In genomic region chr4:100777376-100778041, GRCm38 (mm10) we compare ENCODE assay signal across 8 mouse cellular contexts. TPM values are rescaled to one million over a fixed set of nuclear protein-coding genes. Genes with fewer than 3 reads are reported as not detected.
DNase-seq lines count a peak whose midpoint lies in the region; ATAC-seq and TF ChIP-seq lines count a peak whose summit lies in the region.

No protein-coding gene starts in this region.

- peak overlapping the region; percentile 84 for H3K4me2 ChIP-seq in embryonic facial prominence, embryonic 15.5 days (replicated peaks)
- H3K4me2 ChIP-seq in heart, embryonic 14.5 days (ENCODE audit: low read length): peak overlapping the region; percentile 87
- H3K4me2 ChIP-seq in kidney, postnatal 0 days (ENCODE audit: low read length): peak overlapping the region; percentile 90

- peak overlapping the region; percentile 93 for H3K9ac ChIP-seq in embryonic facial prominence, embryonic 15.5 days
- H3K9ac ChIP-seq in heart, embryonic 14.5 days (ENCODE audit: low read length): peak overlapping the region; percentile 92
- H3K9ac ChIP-seq in kidney, postnatal 0 days (ENCODE audit: low read depth, low read length): peak overlapping the region; percentile 92

- peak overlapping the region; percentile 43 for H3K4me3 ChIP-seq in spleen, adult 2 months (ENCODE audit: extremely low read depth, insufficient read depth, insufficient read length)
- peak overlapping the region; percentile 97 for H3K4me3 ChIP-seq in embryonic facial prominence, embryonic 15.5 days (replicated peaks)
- peak overlapping the region; percentile 72 to 90 for H3K4me3 ChIP-seq in heart, embryonic 14.5 days (ENCODE audit: control insufficient read depth in 1 of 2, insufficient read depth in 1 of 2, low read depth in 1 of 2, low read length in 2 of 2)
- peak overlapping the region; percentile 88 for H3K4me3 ChIP-seq in kidney, postnatal 0 days (replicated peaks; ENCODE audit: low read depth, low read length)

- no peak for TF ChIP-seq CTCF in spleen, adult 2 months (IDR thresholded peaks at IDR 0.05; ENCODE audit: extremely low read depth, insufficient read depth, insufficient read length, insufficient replicate concordance)
- TF ChIP-seq CTCF in kidney, postnatal 0 days (IDR thresholded peaks at IDR 0.05; ENCODE audit: low read depth): no peak

- WGBS in spleen, adult 2 months: 4% methylated on average over 40 of the region's 42 CpGs
- WGBS in embryonic facial prominence, embryonic 15.5 days: under 1% methylated on average over 42 of the region's 42 CpGs
- WGBS in heart, embryonic 14.5 days: under 1% methylated on average over 32 of the region's 42 CpGs
- under 1% methylated on average over 40 of the region's 42 CpGs for WGBS in kidney, postnatal 0 days

- no peak for TF ChIP-seq POLR2A in spleen, adult 2 months (IDR thresholded peaks at IDR 0.05; ENCODE audit: low read depth, low read length)

- peaks cover 10% of the 10 kb centered on the region for H3K27me3 ChIP-seq in spleen, adult 2 months (ENCODE audit: control insufficient read depth, insufficient read depth, low read length)
- H3K27me3 ChIP-seq in embryonic facial prominence, embryonic 15.5 days: no peaks in the 10 kb centered on the region
- H3K27me3 ChIP-seq in heart, embryonic 14.5 days (ENCODE audit: control insufficient read depth, insufficient read depth, low read length): no peaks in the 10 kb centered on the region
- H3K27me3 ChIP-seq in kidney, postnatal 0 days (ENCODE audit: insufficient read depth, low read length): no peaks in the 10 kb centered on the region

- H3K27ac ChIP-seq in spleen, adult 2 months (ENCODE audit: insufficient read depth, low read length): peak overlapping the region; percentile 27; the same call in 1 of the 2 replicates
- H3K27ac ChIP-seq in embryonic facial prominence, embryonic 15.5 days (replicated peaks): peak overlapping the region; percentile 95
- H3K27ac ChIP-seq in heart, embryonic 14.5 days (replicated peaks in 1 of 2; ENCODE audit: control insufficient read depth in 1 of 2, insufficient read depth in 1 of 2, low read depth in 2 of 2, low read length in 2 of 2): peak overlapping the region; percentile 68 to 91
- peak overlapping the region; percentile 91 for H3K27ac ChIP-seq in kidney, postnatal 0 days

- no peaks in the 10 kb centered on the region for H3K4me1 ChIP-seq in spleen, adult 2 months (ENCODE audit: control insufficient read depth, insufficient read depth, insufficient read length)
- H3K4me1 ChIP-seq in embryonic facial prominence, embryonic 15.5 days: peaks cover 36% of the 10 kb centered on the region
- H3K4me1 ChIP-seq in heart, embryonic 14.5 days (ENCODE audit: control insufficient read depth in 2 of 2, insufficient read depth in 2 of 2, low read length in 2 of 2): peaks cover 13 to 19% of the 10 kb centered on the region in 2 experiments
- H3K4me1 ChIP-seq in kidney, postnatal 0 days (replicated peaks; ENCODE audit: insufficient read depth, low read length): peaks cover 9% of the 10 kb centered on the region

- peak; percentile 49 for ATAC-seq in embryonic facial prominence, embryonic 15.5 days (ENCODE audit: insufficient number of reproducible peaks, low FRiP score, low TSS enrichment, low read depth)
- ATAC-seq in heart, embryonic 14.5 days (ENCODE audit: insufficient number of reproducible peaks, insufficient read depth, low FRiP score, low read depth): peak; percentile 45; the same call in 1 of the 2 replicates
- peak; percentile 33 for ATAC-seq in kidney, postnatal 0 days (replicated peaks; ENCODE audit: low FRiP score, low read depth)

- no peaks in the 10 kb centered on the region for H3K9me3 ChIP-seq in embryonic facial prominence, embryonic 15.5 days (replicated peaks)
- H3K9me3 ChIP-seq in heart, embryonic 14.5 days (ENCODE audit: control insufficient read depth, low read length): no peaks in the 10 kb centered on the region
- H3K9me3 ChIP-seq in kidney, postnatal 0 days (replicated peaks; ENCODE audit: low read length): no peaks in the 10 kb centered on the region

- DNase-seq in spleen, adult 2 months (ENCODE audit: low read depth in 1 of 2, low spot score in 2 of 2): no peak
- DNase-seq in spleen, adult 18-20 months: no peak
- DNase-seq in kidney, postnatal 0 days (ENCODE audit: low spot score): peak; percentile 72
- peak; percentile 33 for DNase-seq in lung, postnatal 14 days
- DNase-seq in right cerebral cortex, adult 2 months (ENCODE audit: low spot score in 2 of 2): peak; percentile 8 to 29
- no peak for DNase-seq in natural killer cell, adult 2 months (ENCODE audit: low spot score in 2 of 2)

- H3K36me3 ChIP-seq in spleen, adult 2 months (ENCODE audit: control insufficient read depth, insufficient read depth, low read length): no peaks in the 10 kb centered on the region
- H3K36me3 ChIP-seq in embryonic facial prominence, embryonic 15.5 days: no peaks in the 10 kb centered on the region
- no peaks in the 10 kb centered on the region for H3K36me3 ChIP-seq in heart, embryonic 14.5 days (ENCODE audit: control insufficient read depth, insufficient read depth, low read length)
- H3K36me3 ChIP-seq in kidney, postnatal 0 days (ENCODE audit: insufficient read depth, low read length): no peaks in the 10 kb centered on the region

RNA-seq across cellular contexts. Expression of gene Cachd1, which starts 1.0 kb away (rescaled TPM):
- 17.0 and 17.4 TPM in 2 replicates for polyA plus RNA-seq in spleen, adult 2 months (2012; rRNA removed)
- 34.2 and 37.3 TPM in 2 replicates for polyA plus RNA-seq in embryonic facial prominence, embryonic 15.5 days (2015; fragmentation: Nextera tagmentation; extraction: Ambion mirVana)
- polyA plus RNA-seq in heart, embryonic 14.5 days (2014; fragmentation: Nextera tagmentation; extraction: Ambion mirVana): 9.2 and 12.3 TPM in 2 replicates
- polyA plus RNA-seq in kidney, postnatal 0 days (2015; fragmentation: Nextera tagmentation; extraction: Ambion mirVana): 11.7 and 12.2 TPM in 2 replicates

Comparison
In these comparisons a context has a peak if more than half of its experiments do, and no peak if none do; other contexts are left out.
1. DNase-seq: peak in kidney, postnatal 0 days (single experiment), lung, postnatal 14 days (single experiment) and right cerebral cortex, adult 2 months (2 of 2); none in spleen, adult 2 months (0 of 2), spleen, adult 18-20 months (0 of 2) and natural killer cell, adult 2 months (0 of 2).
2. H3K27ac ChIP-seq: peak in every context shown above with its lines; median percentile 95 in embryonic facial prominence, embryonic 15.5 days; 91 in kidney, postnatal 0 days; 80 in heart, embryonic 14.5 days; 27 in spleen, adult 2 months.
3. H3K4me3 ChIP-seq: peak in every context shown above with its lines; median percentile 97 in embryonic facial prominence, embryonic 15.5 days; 88 in kidney, postnatal 0 days; 81 in heart, embryonic 14.5 days; 43 in spleen, adult 2 months.
4. Peak in every context shown above with its lines, with median percentiles within 50 percentile points of each other: ATAC-seq, H3K4me2 ChIP-seq and H3K9ac ChIP-seq.